26 mouse cellular contexts compared by ENCODE assay signal in genomic region chr4:136622388-136622787, GRCm38 (mm10). TPM values are rescaled to one million over a fixed set of nuclear protein-coding genes. Genes with fewer than 3 reads are reported as not detected.
"Had no signal": no experiment of that assay in that cellular context is flagged by ENCODE, and none has a peak within 500 bp of the region (broad histone marks: within the 10 kb centered on the region; RNA-seq: fewer than 3 reads in every experiment).

Gene Lactbl1 (plus strand): TSS chr4:136622621.

- DNase-seq: kidney, adult 2 months; kidney, postnatal 25 days; layer of hippocampus, adult 9-11 months; liver, postnatal 0 days; lung, embryonic 14.5 days; thymus, adult 18-20 months; thymus, postnatal 36 days had no signal

- H3K9me3 ChIP-seq: limb, embryonic 15.5 days had no signal

- H3K36me3 ChIP-seq: limb, embryonic 15.5 days had no signal

- H3K27me3 ChIP-seq: limb, embryonic 15.5 days had no signal

- ATAC-seq: intestine, postnatal 0 days; liver, postnatal 0 days; lung, postnatal 0 days had no signal

- H3K4me3 ChIP-seq: layer of hippocampus, adult 2 months; limb, embryonic 15.5 days had no signal

- H3K27ac ChIP-seq: kidney, postnatal 0 days; layer of hippocampus, adult 2 months; limb, embryonic 15.5 days; liver, embryonic 14.5 days; macrophage had no signal

- H3K9ac ChIP-seq: limb, embryonic 15.5 days; liver, embryonic 14.5 days; liver, postnatal 0 days; lung, embryonic 14.5 days had no signal

- H3K4me1 ChIP-seq: limb, embryonic 15.5 days had no signal

- H3K4me2 ChIP-seq: limb, embryonic 15.5 days; liver, embryonic 11.5 days; lung, embryonic 14.5 days had no signal

RNA-seq across cellular contexts. Expression of gene Lactbl1, which starts in this region (rescaled TPM):
- total RNA-seq: left cerebral cortex, adult 18-20 months; left cerebral cortex, postnatal 25 days; megakaryocyte, adult 5-6 weeks had no signal
- polyA plus RNA-seq: intestine, embryonic 14.5 days; intestine, postnatal 0 days; kidney, adult 2 months; kidney, embryonic 14.5 days; kidney, postnatal 0 days; large intestine, adult 2 months; limb, embryonic 11.5 days; limb, embryonic 15.5 days; liver, embryonic 11.5 days; liver, embryonic 14.5 days; liver, postnatal 0 days; lung, embryonic 14.5 days; lung, postnatal 0 days; macrophage; neural tube, embryonic 11.5 days; neural tube, embryonic 14.5 days; small intestine, adult 2 months; stomach, embryonic 16.5 days had no signal
